Mouse (Mus musculus) heart, embryonic 15.5 days (tissue): ENCODE data around the gene Ccnd3. TPM values are rescaled to one million over a fixed set of nuclear protein-coding genes. Genes with fewer than 3 reads are reported as not detected.

ENCODE experiments used
- ATAC-seq: fragments of 200-750 bp; cut with Nextera tagmentation; replicated peaks from 2 replicates; pipeline ENCODE4 v1.8.0; 2017; ENCODE audit warnings: low read depth, moderate TSS enrichment; ENCODE audit not compliant: insufficient number of reproducible peaks, insufficient read depth, low FRiP score
- H3K27ac ChIP-seq: fragments of 300-500 bp; sonication (generic); 2 replicates; pipeline ENCODE4 v1.5.1; 2015; ENCODE audit warnings: mild to moderate bottlenecking, inconsistent platforms
- H3K27me3 ChIP-seq: fragments of 300-500 bp; sonication (generic); 2 replicates; pipeline ENCODE4 v1.6.1; 2015; ENCODE audit warnings: inconsistent platforms
- H3K36me3 ChIP-seq: fragments of 300-500 bp; sonication (generic); 2 replicates; pipeline ENCODE4 v1.6.1; 2015; ENCODE audit warnings: mild to moderate bottlenecking, inconsistent platforms
- H3K4me1 ChIP-seq: fragments of 300-500 bp; sonication (generic); replicated peaks from 2 replicates; pipeline ENCODE4 v1.6.1; 2015; ENCODE audit warnings: inconsistent platforms
- H3K4me2 ChIP-seq: fragments of 300-500 bp; sonication (generic); 2 replicates; pipeline ENCODE4 v1.6.1; 2015; ENCODE audit warnings: inconsistent platforms, mild to moderate bottlenecking, moderate library complexity
- H3K4me3 ChIP-seq: fragments of 300-500 bp; sonication (generic); 2 replicates; pipeline ENCODE4 v1.5.1; 2015; ENCODE audit warnings: mild to moderate bottlenecking, inconsistent platforms
- H3K9ac ChIP-seq: fragments of 300-500 bp; sonication (generic); 2 replicates; pipeline ENCODE4 v1.6.1; 2015; ENCODE audit warnings: mild to moderate bottlenecking, inconsistent platforms
- H3K9me3 ChIP-seq: fragments of 300-500 bp; sonication (generic); replicated peaks from 2 replicates; pipeline ENCODE4 v1.6.1; 2016; ENCODE audit warnings: inconsistent platforms
- WGBS: fragments of 180-500 bp; shearing (Covaris S2); methylation state at CpG from one replicate; pipeline ENCODE4 v1.1.7; 2015; ENCODE audit warnings: mixed read lengths; 5-methylcytosine and 5-hydroxymethylcytosine counted together
- polyA plus RNA-seq: library from polyadenylated mRNA; unstranded; fragments of >200 nt; fragmentation: Nextera tagmentation; extraction: Ambion mirVana; gene quantifications from 2 replicates; pipeline ENCODE4 v1.2.1, GENCODE M21; 2015

The Ccnd3 gene
- polyA plus RNA-seq, 1 experiment from 2014 or later: 369 TPM

- no peaks in the 10 kb centered on the region for H3K27me3 ChIP-seq
- 74% methylated on average over 7 of the region's 7 CpGs for WGBS
- H3K4me1 ChIP-seq: peaks cover 52% of the 10 kb centered on the region
Observed at GRCm38 (mm10) chr17:47515180-47515844, 10.5 kb downstream of the Ccnd3 start.

GRCm38 (mm10) chr17:47516232-47516631 lies 11.4 kb downstream of the Ccnd3 start:
- Histone ChIP-seq H3K9me3 (no peaks in the 10 kb centered on the region), H3K36me3 (no peaks in the 10 kb centered on the region), H3K4me3 (no peak overlapping the region), H3K27me3 (no peaks in the 10 kb centered on the region), H3K4me2 (no peak overlapping the region), H3K27ac (no peak overlapping the region), H3K9ac (no peak overlapping the region), H3K4me1 (peaks cover 53% of the 10 kb centered on the region)
- no peak for ATAC-seq
- 95% methylated on average over 3 of the region's 3 CpGs for WGBS

More at GRCm38 (mm10) chr17:47515180-47515844, 10.5 kb downstream of the Ccnd3 start:
- Histone ChIP-seq H3K9ac (no peak overlapping the region), H3K36me3 (no peaks in the 10 kb centered on the region), H3K4me3 (no peak overlapping the region), H3K4me2 (no peak overlapping the region), H3K9me3 (no peaks in the 10 kb centered on the region), H3K27ac (no peak overlapping the region)
- ATAC-seq: no peak

GRCm38 (mm10) chr17:47518205-47518604 lies 13.4 kb downstream of the Ccnd3 start:
- Histone ChIP-seq H3K4me2 (peak overlapping the region; percentile 46), H3K9me3 (no peaks in the 10 kb centered on the region), H3K36me3 (no peaks in the 10 kb centered on the region), H3K27ac (peak overlapping the region; percentile 99), H3K4me1 (peaks cover 58% of the 10 kb centered on the region), H3K27me3 (no peaks in the 10 kb centered on the region), H3K9ac (peak overlapping the region; percentile 6; the same call in 1 of the 2 replicates), H3K4me3 (no peak overlapping the region)
- peak; percentile 76 for ATAC-seq
- WGBS: 12% methylated on average over 8 of the region's 8 CpGs

GRCm38 (mm10) chr17:47521551-47522258 lies 16.9 kb downstream of the Ccnd3 start:
- H3K9me3 ChIP-seq: no peaks in the 10 kb centered on the region
- ATAC-seq: peak; percentile 89
- peak overlapping the region; percentile 60 for H3K4me2 ChIP-seq
- H3K36me3 ChIP-seq: no peaks in the 10 kb centered on the region
- H3K4me3 ChIP-seq: peak overlapping the region; percentile 26
- H3K27ac ChIP-seq: peak overlapping the region; percentile 99
- no peaks in the 10 kb centered on the region for H3K27me3 ChIP-seq
- WGBS: under 1% methylated on average over 17 of the region's 17 CpGs
- H3K9ac ChIP-seq: peak overlapping the region; percentile 47
- peaks cover 71% of the 10 kb centered on the region for H3K4me1 ChIP-seq

- ATAC-seq: no peak
- Histone ChIP-seq H3K4me3 (no peak overlapping the region), H3K4me2 (peak overlapping the region; percentile 60), H3K27ac (peak overlapping the region; percentile 99), H3K27me3 (no peaks in the 10 kb centered on the region), H3K4me1 (peaks cover 77% of the 10 kb centered on the region), H3K9ac (peak overlapping the region; percentile 47; the same call in 1 of the 2 replicates), H3K36me3 (no peaks in the 10 kb centered on the region), H3K9me3 (no peaks in the 10 kb centered on the region)
- WGBS: 33% methylated on average over 4 of the region's 4 CpGs
Observed at GRCm38 (mm10) chr17:47522536-47522935, 17.7 kb downstream of the Ccnd3 start.

GRCm38 (mm10) chr17:47523211-47523682 lies 18.4 kb downstream of the Ccnd3 start:
- WGBS: 19% methylated on average over 18 of the region's 18 CpGs
- no peaks in the 10 kb centered on the region for H3K36me3 ChIP-seq
- no peak for ATAC-seq
- peaks cover 77% of the 10 kb centered on the region for H3K4me1 ChIP-seq
- H3K9ac ChIP-seq: peak overlapping the region; percentile 15; the same call in 1 of the 2 replicates
- peak overlapping the region; percentile 99 for H3K27ac ChIP-seq
- H3K4me3 ChIP-seq: no peak overlapping the region
- peak overlapping the region; percentile 2; the same call in 1 of the 2 replicates for H3K4me2 ChIP-seq
- H3K9me3 ChIP-seq: no peaks in the 10 kb centered on the region
- no peaks in the 10 kb centered on the region for H3K27me3 ChIP-seq

GRCm38 (mm10) chr17:47524055-47524454 lies 19.2 kb downstream of the Ccnd3 start:
- no peaks in the 10 kb centered on the region for H3K9me3 ChIP-seq
- 59% methylated on average over 8 of the region's 8 CpGs for WGBS
- no peaks in the 10 kb centered on the region for H3K36me3 ChIP-seq
- peaks cover 80% of the 10 kb centered on the region for H3K4me1 ChIP-seq
- H3K9ac ChIP-seq: no peak overlapping the region
- H3K27me3 ChIP-seq: no peaks in the 10 kb centered on the region
- H3K27ac ChIP-seq: peak overlapping the region; percentile 99
- no peak overlapping the region for H3K4me3 ChIP-seq
- H3K4me2 ChIP-seq: no peak overlapping the region
- no peak for ATAC-seq

- WGBS: 72% methylated on average over 6 of the region's 6 CpGs
- H3K4me1 ChIP-seq: peaks cover 76% of the 10 kb centered on the region
- H3K9me3 ChIP-seq: no peaks in the 10 kb centered on the region
- ATAC-seq: no peak
- no peaks in the 10 kb centered on the region for H3K27me3 ChIP-seq
- H3K27ac ChIP-seq: peak overlapping the region; percentile 26; the same call in 1 of the 2 replicates
- H3K9ac ChIP-seq: no peak overlapping the region
- H3K4me2 ChIP-seq: no peak overlapping the region
- no peak overlapping the region for H3K4me3 ChIP-seq
- H3K36me3 ChIP-seq: no peaks in the 10 kb centered on the region
Observed at GRCm38 (mm10) chr17:47524991-47525390, 20.1 kb downstream of the Ccnd3 start.

GRCm38 (mm10) chr17:47526856-47527520 lies 22.1 kb downstream of the Ccnd3 start:
- H3K27ac ChIP-seq: peak overlapping the region; percentile 85
- no peak for ATAC-seq
- peaks cover 60% of the 10 kb centered on the region for H3K4me1 ChIP-seq
- peak overlapping the region; percentile 14; the same call in 1 of the 2 replicates for H3K4me2 ChIP-seq
- WGBS: 75% methylated on average over 17 of the region's 17 CpGs
- no peak overlapping the region for H3K4me3 ChIP-seq
- no peaks in the 10 kb centered on the region for H3K36me3 ChIP-seq
- no peaks in the 10 kb centered on the region for H3K9me3 ChIP-seq
- H3K27me3 ChIP-seq: no peaks in the 10 kb centered on the region
- no peak overlapping the region for H3K9ac ChIP-seq

- Histone ChIP-seq H3K4me1 (peaks cover 52% of the 10 kb centered on the region), H3K4me3 (no peak overlapping the region)
- 27% methylated on average over 10 of the region's 10 CpGs for WGBS
Observed at GRCm38 (mm10) chr17:47527581-47528300, 22.9 kb downstream of the Ccnd3 start.

More at GRCm38 (mm10) chr17:47527581-47528300, 22.9 kb downstream of the Ccnd3 start:
- Histone ChIP-seq H3K9me3 (no peaks in the 10 kb centered on the region), H3K27me3 (no peaks in the 10 kb centered on the region), H3K27ac (peak overlapping the region; percentile 85), H3K4me2 (peak overlapping the region; percentile 14), H3K36me3 (no peaks in the 10 kb centered on the region), H3K9ac (peak overlapping the region; percentile 39)
- peak; percentile 84 for ATAC-seq
